Mouse (Mus musculus): Measurements from ENCODE around the gene Gm49510. TPM values are rescaled to one million over a fixed set of nuclear protein-coding genes. Genes with fewer than 3 reads are reported as not detected.
A peak's percentile ranks its signal among the peaks of the same experiment; 100 is the strongest.

Gm49510 gene
- polyA plus RNA-seq, 1 experiment from 2014 or later, result 0.60 TPM

DNA sequence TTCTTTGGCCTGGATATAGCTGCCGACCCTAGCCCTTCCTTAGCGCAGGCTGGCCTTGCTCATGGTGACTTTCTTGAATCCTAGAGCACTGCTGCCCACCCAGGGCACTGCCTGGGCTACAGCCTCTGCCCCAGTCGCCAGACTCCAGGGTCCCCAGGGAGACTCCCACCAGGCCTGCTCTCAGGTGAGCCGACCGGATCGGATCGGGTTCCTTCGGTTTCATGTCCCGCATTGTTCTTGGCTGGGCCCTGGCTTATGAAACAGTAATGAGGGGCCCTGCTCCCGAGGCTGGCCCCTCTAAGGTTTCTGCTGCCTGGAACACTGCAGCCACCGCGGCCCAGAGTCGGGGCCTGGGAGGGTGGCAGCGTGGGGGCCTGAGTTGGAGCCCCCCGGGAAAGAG lies 57.6 kb downstream of the Gm49510 start:
- Histone ChIP-seq H3K9ac (no peak overlapping the region), H3K4me1 (no peaks in the 10 kb centered on the region; the same call in 1 of the 2 replicates), H3K9me3 (no peaks in the 10 kb centered on the region), H3K4me3 (no peak overlapping the region), H3K4me2 (no peak overlapping the region), H3K27me3 (no peaks in the 10 kb centered on the region), H3K27ac (no peak overlapping the region), H3K36me3 (no peaks in the 10 kb centered on the region)
- WGBS, result 40% methylated on average over 15 of the region's 15 CpGs
- no peak for ATAC-seq (ENCODE audit: borderline replicate concordance, extremely low read depth, low FRiP score, low TSS enrichment)

DNA sequence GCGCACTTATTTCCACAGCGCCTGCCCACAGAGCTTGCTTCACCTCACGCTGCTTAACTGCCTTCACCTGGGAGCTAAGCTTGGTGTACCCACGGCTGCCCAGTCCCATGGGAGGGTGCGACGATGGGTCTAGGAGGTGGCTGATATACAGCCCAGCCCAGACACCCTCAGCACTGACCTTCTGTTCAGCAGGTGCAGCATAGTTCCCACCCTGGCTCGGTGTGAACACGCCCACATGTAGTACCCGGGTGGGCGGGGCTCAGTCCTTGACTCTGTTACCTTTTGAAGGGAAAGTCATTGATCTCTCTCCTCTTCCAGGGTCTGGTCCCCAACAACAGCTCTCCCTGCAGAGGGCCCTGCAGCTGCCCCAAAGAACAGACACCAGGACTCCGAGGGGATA lies 60.1 kb downstream of the Gm49510 start:
- Histone ChIP-seq H3K4me2 (no peak overlapping the region), H3K27me3 (no peaks in the 10 kb centered on the region), H3K36me3 (no peaks in the 10 kb centered on the region), H3K9me3 (no peaks in the 10 kb centered on the region), H3K27ac (no peak overlapping the region), H3K4me3 (no peak overlapping the region), H3K4me1 (no peaks in the 10 kb centered on the region; the same call in 1 of the 2 replicates), H3K9ac (no peak overlapping the region)
- no peak for ATAC-seq (ENCODE audit: borderline replicate concordance, extremely low read depth, low FRiP score, low TSS enrichment)
- 78% methylated on average over 11 of the region's 11 CpGs for whole genome bisulfite sequencing

DNA sequence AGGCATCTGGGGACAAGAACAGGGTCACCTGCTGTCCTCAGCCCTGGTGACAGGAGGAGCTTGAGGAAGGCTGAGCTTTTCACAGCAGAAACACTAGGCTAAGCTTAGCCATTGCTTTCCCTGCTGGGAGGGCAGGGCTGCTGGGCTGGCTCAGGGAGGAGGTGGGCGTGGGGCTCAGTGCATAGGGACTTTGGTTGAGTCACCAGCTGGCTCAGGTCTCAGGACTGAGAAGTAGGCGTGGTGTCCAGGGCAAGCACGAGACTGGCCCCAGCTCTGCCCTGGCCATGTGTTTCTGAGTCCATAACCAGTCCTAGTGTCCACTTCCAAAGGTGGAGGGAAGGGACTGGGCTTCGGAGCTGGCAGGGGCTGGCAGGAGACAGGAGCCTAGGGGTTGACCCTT lies 60.6 kb downstream of the Gm49510 start:
- no peak overlapping the region for H3K4me3 ChIP-seq
- H3K27ac ChIP-seq, result no peak overlapping the region
- ATAC-seq (ENCODE audit: borderline replicate concordance, extremely low read depth, low FRiP score, low TSS enrichment), result no peak
- no peak overlapping the region for H3K4me2 ChIP-seq
- no peaks in the 10 kb centered on the region; the same call in 1 of the 2 replicates for H3K4me1 ChIP-seq
- no peaks in the 10 kb centered on the region for H3K36me3 ChIP-seq
- H3K9me3 ChIP-seq, result no peaks in the 10 kb centered on the region
- 74% methylated on average over 4 of the region's 4 CpGs for WGBS
- H3K9ac ChIP-seq, result no peak overlapping the region
- no peaks in the 10 kb centered on the region for H3K27me3 ChIP-seq

DNA sequence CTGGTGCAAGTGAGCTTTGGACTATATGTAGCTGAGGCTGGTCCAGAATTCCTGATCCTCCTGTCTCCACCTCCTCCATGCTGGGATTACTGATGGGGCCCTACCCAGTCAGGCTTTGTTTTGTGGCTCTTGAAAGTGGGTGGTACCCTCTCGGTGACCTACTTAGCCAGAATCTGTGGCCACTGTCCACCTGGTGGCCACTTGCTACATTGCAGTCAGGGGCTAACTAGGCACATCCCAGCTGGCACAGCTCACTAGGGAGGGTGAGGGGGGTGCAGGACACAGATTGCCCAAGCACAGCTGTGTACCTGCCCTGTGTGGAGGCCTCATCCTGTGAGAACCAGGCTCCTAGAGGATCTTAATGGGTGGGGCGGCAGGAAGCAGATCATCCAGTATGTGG lies 63.4 kb downstream of the Gm49510 start:
- Histone ChIP-seq H3K9me3 (no peaks in the 10 kb centered on the region), H3K4me3 (no peak overlapping the region), H3K4me2 (no peak overlapping the region), H3K9ac (no peak overlapping the region), H3K4me1 (no peaks in the 10 kb centered on the region), H3K36me3 (no peaks in the 10 kb centered on the region), H3K27me3 (no peaks in the 10 kb centered on the region), H3K27ac (no peak overlapping the region)
- WGBS, result 20% methylated on average over 2 of the region's 2 CpGs
- ATAC-seq (ENCODE audit: borderline replicate concordance, extremely low read depth, low FRiP score, low TSS enrichment), result peak; percentile 55; the same call in 1 of the 2 replicates

Small RNAs within 50 kb of the gene (microRNA-seq; reads per million reads assigned to microRNA genes)
- gene Mir6955, result not detected

Other genes with a start within 250 kb of the Gm49510 start
- gene Elfn2, start 180.9 kb upstream of the Gm49510 start, polyA plus RNA-seq (2015; fragmentation: Nextera tagmentation; extraction: Ambion mirVana), result 0.06 and 0.08 TPM in 2 replicates
- gene Mfng, start 126.2 kb upstream of the Gm49510 start, polyA plus RNA-seq (2015; fragmentation: Nextera tagmentation; extraction: Ambion mirVana), result 42.1 and 45.0 TPM in 2 replicates
- 7.1 and 7.6 TPM in 2 replicates for gene Card10, start 96.6 kb upstream of the Gm49510 start, polyA plus RNA-seq (2015; fragmentation: Nextera tagmentation; extraction: Ambion mirVana)
- 105 and 109 TPM in 2 replicates for gene Cdc42ep1, start 57.0 kb upstream of the Gm49510 start, polyA plus RNA-seq (2015; fragmentation: Nextera tagmentation; extraction: Ambion mirVana)
- gene Lgals2, start 44.1 kb upstream of the Gm49510 start, polyA plus RNA-seq (2015; fragmentation: Nextera tagmentation; extraction: Ambion mirVana), result 0.69 and 0.72 TPM in 2 replicates
- 54.0 and 56.2 TPM in 2 replicates for gene Gga1, start 22.5 kb upstream of the Gm49510 start, polyA plus RNA-seq (2015; fragmentation: Nextera tagmentation; extraction: Ambion mirVana)
- gene Sh3bp1, start 101 bp downstream of the Gm49510 start, polyA plus RNA-seq (2015; fragmentation: Nextera tagmentation; extraction: Ambion mirVana), result 31.9 and 35.5 TPM in 2 replicates
- gene Pdxp, start 14.3 kb downstream of the Gm49510 start, polyA plus RNA-seq (2015; fragmentation: Nextera tagmentation; extraction: Ambion mirVana), result 13.3 and 13.8 TPM in 2 replicates
- gene Lgals1, start 27.1 kb downstream of the Gm49510 start, polyA plus RNA-seq (2015; fragmentation: Nextera tagmentation; extraction: Ambion mirVana), result 804 and 851 TPM in 2 replicates
- gene Nol12, start 35.3 kb downstream of the Gm49510 start, polyA plus RNA-seq (2015; fragmentation: Nextera tagmentation; extraction: Ambion mirVana), result 46.9 and 47.8 TPM in 2 replicates
- gene Triobp, start 48.1 kb downstream of the Gm49510 start, polyA plus RNA-seq (2015; fragmentation: Nextera tagmentation; extraction: Ambion mirVana), result 39.2 and 44.9 TPM in 2 replicates
- gene H1f0, start 128.8 kb downstream of the Gm49510 start, polyA plus RNA-seq (2015; fragmentation: Nextera tagmentation; extraction: Ambion mirVana), result 560 and 562 TPM in 2 replicates
- gene Galr3, start 142.2 kb downstream of the Gm49510 start, polyA plus RNA-seq (2015; fragmentation: Nextera tagmentation; extraction: Ambion mirVana), result not detected in 2 replicates
- 57.0 and 61.0 TPM in 2 replicates for gene Ankrd54, start 163.2 kb downstream of the Gm49510 start, polyA plus RNA-seq (2015; fragmentation: Nextera tagmentation; extraction: Ambion mirVana)
- gene Eif3l, start 175.5 kb downstream of the Gm49510 start, polyA plus RNA-seq (2015; fragmentation: Nextera tagmentation; extraction: Ambion mirVana), result 223 and 225 TPM in 2 replicates
- 7.5 and 8.8 TPM in 2 replicates for gene Micall1, start 209.2 kb downstream of the Gm49510 start, polyA plus RNA-seq (2015; fragmentation: Nextera tagmentation; extraction: Ambion mirVana)
- 240 and 281 TPM in 2 replicates for gene Polr2f, start 241.3 kb downstream of the Gm49510 start, polyA plus RNA-seq (2015; fragmentation: Nextera tagmentation; extraction: Ambion mirVana)
- gene 1700088E04Rik, start 241.6 kb downstream of the Gm49510 start, polyA plus RNA-seq (2015; fragmentation: Nextera tagmentation; extraction: Ambion mirVana), result 9.9 and 10.8 TPM in 2 replicates